Mouse (Mus musculus) CH12.LX (cell line): ENCODE results near the gene Tmem269. TPM values are rescaled to one million over a fixed set of nuclear protein-coding genes. Genes with fewer than 3 reads are reported as not detected.

ENCODE experiments used
- DNase-seq: peaks from one replicate; pipeline ENCODE4 v3.0.0-alpha.2; 2013; ENCODE audit errors: extremely low read depth
- H3K27ac ChIP-seq: 2 replicates; pipeline ENCODE4 v1.5.1; 2012; ENCODE audit warnings: low read depth, mild to moderate bottlenecking, control low read depth, moderate library complexity; ENCODE audit not compliant: insufficient read depth
- H3K27me3 ChIP-seq: replicated peaks from 2 replicates; pipeline ENCODE3; 2012; ENCODE audit warnings: inconsistent platforms
- H3K36me3 ChIP-seq, 2 experiments: replicated peaks in 1 of 2; 2 replicates each; pipeline versions ENCODE3 to v1.6.1; 2012; ENCODE audit warnings: inconsistent platforms in 1 of 2, low read length in 1 of 2, mild to moderate bottlenecking in 1 of 2, mixed read lengths in 1 of 2, moderate library complexity in 1 of 2; ENCODE audit not compliant: control insufficient read depth in 1 of 2, insufficient read depth in 1 of 2
- H3K4me1 ChIP-seq, 2 experiments: 2 replicates each; pipeline ENCODE4 v1.6.1; 2012; ENCODE audit warnings: inconsistent platforms in 1 of 2, moderate library complexity in 1 of 2; ENCODE audit not compliant: insufficient read depth in 2 of 2, control insufficient read depth in 1 of 2
- H3K4me2 ChIP-seq: 2 replicates; pipeline ENCODE4 v1.6.1; 2012; ENCODE audit warnings: low read depth, mild to moderate bottlenecking, control low read depth; ENCODE audit not compliant: poor library complexity, insufficient read depth, severe bottlenecking
- H3K4me3 ChIP-seq, 3 experiments: fragments of 150-350 bp in 1 of 3; sonication (generic) in 1 of 3; replicated peaks in 1 of 3; 2 replicates each; pipeline versions ENCODE3 to v1.5.1; 2011 to 2012; ENCODE audit warnings: low read depth in 2 of 3, low read length in 2 of 3, mild to moderate bottlenecking in 2 of 3, moderate library complexity in 2 of 3, control low read depth in 1 of 3, improper control_type of control experiment in 1 of 3, inconsistent platforms in 1 of 3, mixed read lengths in 1 of 3; ENCODE audit not compliant: poor library complexity in 1 of 3
- H3K79me2 ChIP-seq: replicated peaks from 2 replicates; pipeline ENCODE4 v1.6.1; 2012; ENCODE audit warnings: mild to moderate bottlenecking, moderate library complexity; ENCODE audit not compliant: control insufficient read depth, poor library complexity, insufficient read depth, severe bottlenecking; ENCODE audit errors: extremely low read depth
- H3K9ac ChIP-seq: 2 replicates; pipeline ENCODE4 v1.6.1; 2012; ENCODE audit warnings: low read depth, mild to moderate bottlenecking, control low read depth, moderate library complexity; ENCODE audit not compliant: insufficient read depth
- H3K9me3 ChIP-seq: replicated peaks from 2 replicates; pipeline ENCODE3; 2012; ENCODE audit warnings: low read length, inconsistent platforms, mixed read lengths
- CTCF ChIP-seq, 2 experiments: IDR thresholded peaks in 1 of 2; conservative IDR thresholded peaks in 1 of 2; 2 replicates each; pipeline ENCODE4 v1.5.1; 2011 to 2012; ENCODE audit warnings: low read depth in 2 of 2, low read length in 2 of 2, improper control_type of control experiment in 1 of 2, inconsistent platforms in 1 of 2, mild to moderate bottlenecking in 1 of 2, moderate library complexity in 1 of 2
- JUND ChIP-seq: conservative IDR thresholded peaks from 2 replicates; pipeline ENCODE4 v1.6.1; 2011; ENCODE audit warnings: low read depth, low read length, improper control_type of control experiment
- MAFK ChIP-seq: IDR thresholded peaks from 2 replicates; pipeline ENCODE4 v1.6.1; 2011; ENCODE audit warnings: low read length, improper control_type of control experiment; ENCODE audit not compliant: insufficient replicate concordance
- MXI1 ChIP-seq: IDR thresholded peaks from 2 replicates; pipeline ENCODE4 v1.6.1; 2011; ENCODE audit warnings: mild to moderate bottlenecking, low read depth, low read length, improper control_type of control experiment
- MYC ChIP-seq: IDR thresholded peaks from 2 replicates; pipeline ENCODE4 v1.6.1; 2011; ENCODE audit warnings: low read depth, mild to moderate bottlenecking, improper control_type of control experiment, low read length
- NELFE ChIP-seq: IDR thresholded peaks from 2 replicates; pipeline ENCODE4 v1.6.1; 2011; ENCODE audit warnings: low read depth, low read length, improper control_type of control experiment
- RAD21 ChIP-seq: IDR thresholded peaks from 2 replicates; pipeline ENCODE4 v1.6.1; 2011; ENCODE audit warnings: low read depth, mild to moderate bottlenecking, low read length, improper control_type of control experiment, moderate library complexity
- RCOR1 ChIP-seq: conservative IDR thresholded peaks from 2 replicates; pipeline ENCODE4 v1.6.1; 2012; ENCODE audit warnings: low read depth, mild to moderate bottlenecking, inconsistent platforms, low read length, improper control_type of control experiment
- SIN3A ChIP-seq: IDR thresholded peaks from 2 replicates; pipeline ENCODE4 v1.6.1; 2012; ENCODE audit warnings: low read length, improper control_type of control experiment, inconsistent platforms
- SMC3 ChIP-seq: IDR thresholded peaks from 2 replicates; pipeline ENCODE4 v1.6.1; 2011; ENCODE audit warnings: low read depth, low read length, improper control_type of control experiment
- TBP ChIP-seq: conservative IDR thresholded peaks from 2 replicates; pipeline ENCODE4 v1.6.1; 2011; ENCODE audit warnings: low read depth, low read length, improper control_type of control experiment
- TCF12 ChIP-seq: IDR thresholded peaks from 2 replicates; pipeline ENCODE4 v1.6.1; 2014; ENCODE audit warnings: low read depth, mild to moderate bottlenecking, inconsistent platforms, low read length, improper control_type of control experiment
- USF2 ChIP-seq: conservative IDR thresholded peaks from 2 replicates; pipeline ENCODE4 v1.6.1; 2011; ENCODE audit warnings: low read depth, low read length, improper control_type of control experiment
- ZKSCAN1 ChIP-seq: IDR thresholded peaks from 2 replicates; pipeline ENCODE4 v1.6.1; 2012; ENCODE audit warnings: low read depth, inconsistent platforms, low read length, improper control_type of control experiment, borderline replicate concordance
- ZNF384 ChIP-seq: IDR thresholded peaks from 2 replicates; pipeline ENCODE4 v1.6.1; 2012; ENCODE audit warnings: low read depth, low read length, improper control_type of control experiment, inconsistent platforms
- dilution Hi-C: fragments of 300-500 bp; cut with MboI; formaldehyde crosslinking; loops from 2 replicates; pipeline ENCODE4 v1.14.3; 2020; ENCODE audit warnings: low sequenced_read_pairs; ENCODE audit not compliant: extremely low pct_unique_long_range_greater_than_20kb, extremely low pct_ligation_motif_present
- in situ Hi-C: fragments of 300-500 bp; cut with MboI; formaldehyde crosslinking; loops from 3 replicates; pipeline ENCODE4 v1.14.3; 2019; ENCODE audit warnings: low sequenced_read_pairs, low pct_ligation_motif_present, low pct_unique_long_range_greater_than_20kb, mixed read lengths
- polyA plus RNA-seq: library from polyadenylated mRNA; unstranded; fragments of >175 nt; gene quantifications from 2 replicates; pipeline ENCODE4 v1.2.1, GENCODE M21; 2012; ENCODE audit warnings: low read depth; ENCODE audit not compliant: insufficient read length
- total RNA-seq, 2 experiments: library from RNA; depleted of rRNA; stranded (reverse); fragments of 300-350 nt in 1 of 2; fragments of >200 nt in 1 of 2; gene quantifications; 2 replicates each; pipeline ENCODE4 v1.2.3; 2012 to 2014

Gene Tmem269
- total and polyA plus RNA-seq, 3 experiments = 0.16 TPM; not detected in 2

DNA sequence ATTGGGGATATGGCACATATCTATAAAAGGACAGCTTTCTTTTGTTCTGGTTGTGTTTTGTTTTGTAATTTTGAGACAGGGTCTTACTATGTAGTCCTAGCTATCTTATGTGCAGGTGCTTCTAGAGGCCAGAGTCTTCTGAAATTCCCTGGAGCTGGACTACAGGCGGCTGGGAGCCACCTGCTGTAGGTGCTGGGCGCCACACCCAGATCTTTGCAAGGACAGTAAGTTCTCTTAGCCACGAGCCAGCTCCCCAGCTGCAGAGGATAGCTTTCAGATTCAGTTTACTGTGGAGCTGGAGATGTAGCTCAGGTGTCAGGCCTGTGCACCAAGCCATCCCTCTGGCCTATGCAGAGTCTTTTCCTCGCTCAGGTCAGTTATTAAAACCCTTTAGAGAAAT, 50.9 kb downstream of the Tmem269 start:
- no peak overlapping the region for H3K4me3 ChIP-seq
- in situ Hi-C loops = no loop called here
- H3K27ac ChIP-seq = no peak overlapping the region
- peaks cover 15 to 35% of the 10 kb centered on the region in 2 experiments for H3K36me3 ChIP-seq
- TF ChIP-seq TCF12 (no peak), ZNF384 (no peak), USF2 (no peak), MXI1 (no peak), RAD21 (peak; percentile 3), MYC (no peak), ZKSCAN1 (no peak), JUND (no peak), CTCF (conservative IDR thresholded peaks at IDR 0.05 in 1 of 2, IDR thresholded peaks at IDR 0.05 in 1 of 2; ENCODE audit: low read depth in 2 of 2, low read length in 2 of 2) (peak in 1 of 2 experiments; percentile 46; a peak in 2 of 4 replicates), TBP (no peak), SMC3 (peak; percentile 56)
- TF ChIP-seq, all 38 proteins: peak for 3
- no peaks in the 10 kb centered on the region for H3K4me1 ChIP-seq
- no peak overlapping the region for H3K4me2 ChIP-seq
- H3K9me3 ChIP-seq = no peaks in the 10 kb centered on the region
- DNase-seq = no peak
- dilution Hi-C loops = no loop called here
- H3K9ac ChIP-seq = no peak overlapping the region
- H3K79me2 ChIP-seq = no peaks in the 10 kb centered on the region
- H3K27me3 ChIP-seq = no peaks in the 10 kb centered on the region

DNA sequence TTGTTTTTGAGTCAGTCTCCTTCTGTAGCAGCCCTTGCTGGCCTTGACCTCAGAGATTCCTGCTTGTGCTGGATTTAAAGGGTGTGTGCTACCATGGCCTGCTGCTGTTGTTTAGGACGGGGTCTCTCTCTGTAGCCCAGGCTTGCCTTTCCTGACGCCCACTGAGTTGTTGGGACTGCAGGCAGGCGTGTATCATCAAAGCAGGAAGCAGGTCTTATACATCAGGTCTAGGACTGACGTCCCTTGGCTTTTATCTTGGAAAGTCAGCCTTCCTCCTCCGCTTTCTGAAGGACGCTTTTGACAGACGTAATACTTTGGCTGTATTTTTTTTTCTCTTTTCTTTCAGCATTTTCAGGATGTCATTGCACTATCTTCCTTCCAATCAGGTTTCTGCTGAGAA, 52.1 kb downstream of the Tmem269 start:
- TF ChIP-seq RCOR1 (no peak), TCF12 (no peak), NELFE (no peak), SIN3A (no peak)
- in situ Hi-C loops = no loop called here
- dilution Hi-C loops = no loop called here
- Histone ChIP-seq H3K27me3 (no peaks in the 10 kb centered on the region), H3K4me3 (no peak overlapping the region), H3K4me2 (no peak overlapping the region), H3K4me1 (no peaks in the 10 kb centered on the region), H3K27ac (no peak overlapping the region), H3K36me3 (peaks cover 15 to 28% of the 10 kb centered on the region in 2 experiments), H3K79me2 (no peaks in the 10 kb centered on the region), H3K9ac (no peak overlapping the region), H3K9me3 (no peaks in the 10 kb centered on the region)
- DNase-seq = no peak

DNA sequence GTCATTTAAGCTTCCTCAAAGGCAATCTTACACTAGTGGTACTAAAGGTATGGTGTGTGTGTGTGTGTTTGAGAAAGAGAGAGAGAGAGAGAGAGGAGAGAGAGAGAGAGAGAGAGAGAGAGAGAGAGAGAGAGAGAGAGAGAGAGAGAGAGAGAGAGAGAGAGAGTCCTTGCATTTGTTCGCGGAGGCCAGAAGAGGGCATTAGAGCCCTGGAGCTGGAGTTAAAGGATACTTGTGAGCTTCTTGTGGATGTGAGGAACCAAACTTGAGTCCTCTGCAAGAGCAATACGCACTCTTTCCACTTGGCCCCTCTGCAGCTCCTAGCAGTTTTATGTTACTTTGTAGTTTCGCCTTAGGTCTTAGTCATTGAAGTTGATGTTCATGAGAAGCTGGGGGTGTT, 55.0 kb downstream of the Tmem269 start:
- no peak overlapping the region for H3K4me2 ChIP-seq
- TF ChIP-seq MAFK (no peak), CTCF (conservative IDR thresholded peaks at IDR 0.05 in 1 of 2, IDR thresholded peaks at IDR 0.05 in 1 of 2; ENCODE audit: low read depth in 2 of 2, low read length in 2 of 2) (peak in 1 of 2 experiments; percentile 29; a peak in 2 of 4 replicates)
- H3K27ac ChIP-seq = no peak overlapping the region
- no peaks in the 10 kb centered on the region for H3K79me2 ChIP-seq
- no peak for DNase-seq
- H3K4me3 ChIP-seq = no peak overlapping the region
- H3K9ac ChIP-seq = no peak overlapping the region
- H3K4me1 ChIP-seq = no peaks in the 10 kb centered on the region
- no peaks in the 10 kb centered on the region for H3K36me3 ChIP-seq
- dilution Hi-C loops (no loop called here), in situ Hi-C loops (no loop called here)
- H3K27me3 ChIP-seq = no peaks in the 10 kb centered on the region
- H3K9me3 ChIP-seq = no peaks in the 10 kb centered on the region
